Mouse (Mus musculus): ENCODE measurements at regions not wholly inside any gene's neighbourhood (a gene's known extent, or its start where the extent isn't known, plus 50 kb on each side); places are given as distances from the start of the nearest gene placed in this dataset.

GRCm38 (mm10) chr1:159034952-159035351 lies 54.7 kb upstream of the Pappa2 start:
- H3K4me1 ChIP-seq (replicated peaks): no peaks in the 10 kb centered on the region
- no peak overlapping the region for H3K27ac ChIP-seq (replicated peaks)
- 81% methylated on average over 2 of the region's 2 CpGs for WGBS
- no peak overlapping the region for H3K4me3 ChIP-seq
- no peak overlapping the region for H3K4me2 ChIP-seq
- no peaks in the 10 kb centered on the region for H3K36me3 ChIP-seq
- H3K9ac ChIP-seq: no peak overlapping the region
- H3K27me3 ChIP-seq: no peaks in the 10 kb centered on the region
- no peak for ATAC-seq (ENCODE audit: low FRiP score, low read depth)
- no peaks in the 10 kb centered on the region for H3K9me3 ChIP-seq

DNA sequence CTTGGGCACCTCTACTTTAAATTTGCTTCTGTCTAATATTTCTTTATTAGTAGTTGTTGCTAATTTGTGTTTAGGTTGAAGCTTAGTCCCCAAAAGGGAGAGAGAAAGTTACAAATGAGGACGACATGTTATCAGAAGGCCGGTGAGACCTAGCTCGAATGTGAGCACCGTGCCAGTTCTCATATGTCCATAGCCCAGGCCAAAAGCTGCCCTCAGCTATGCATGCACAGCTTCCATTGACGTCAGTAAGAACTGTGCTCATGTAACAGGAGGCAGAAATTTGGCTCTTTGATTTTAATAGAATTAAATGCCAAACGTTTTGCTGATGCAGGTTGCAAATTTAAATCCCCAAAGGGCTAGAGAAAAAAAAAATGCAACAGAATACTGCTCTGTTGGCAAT lies 56.1 kb upstream of the Pappa2 start:
- H3K4me3 ChIP-seq: no peak overlapping the region
- H3K4me1 ChIP-seq (replicated peaks): no peaks in the 10 kb centered on the region
- no peak overlapping the region for H3K27ac ChIP-seq (replicated peaks)
- no peak for ATAC-seq (ENCODE audit: low FRiP score, low read depth)
- no peaks in the 10 kb centered on the region for H3K27me3 ChIP-seq
- WGBS: 78% methylated on average over 6 of the region's 6 CpGs
- H3K36me3 ChIP-seq: no peaks in the 10 kb centered on the region
- no peak overlapping the region for H3K9ac ChIP-seq
- H3K9me3 ChIP-seq: no peaks in the 10 kb centered on the region
- H3K4me2 ChIP-seq: no peak overlapping the region

- WGBS: 78% methylated on average over 4 of the region's 4 CpGs
- H3K4me2 ChIP-seq: no peak overlapping the region
- no peak for ATAC-seq (ENCODE audit: low FRiP score, low read depth)
Measured at GRCm38 (mm10) chr1:159045870-159046385, 65.6 kb upstream of the Pappa2 start.

GRCm38 (mm10) chr1:159065024-159065423 lies 84.7 kb upstream of the Pappa2 start:
- no peaks in the 10 kb centered on the region for H3K36me3 ChIP-seq
- H3K4me2 ChIP-seq: no peak overlapping the region
- WGBS: 80% methylated on average over 1 of the region's 1 CpGs
- H3K27ac ChIP-seq (replicated peaks): no peak overlapping the region
- ATAC-seq (ENCODE audit: low FRiP score, low read depth): no peak
- no peak overlapping the region for H3K4me3 ChIP-seq
- no peak overlapping the region for H3K9ac ChIP-seq
- no peaks in the 10 kb centered on the region for H3K4me1 ChIP-seq (replicated peaks)
- no peaks in the 10 kb centered on the region for H3K9me3 ChIP-seq
- H3K27me3 ChIP-seq: no peaks in the 10 kb centered on the region

More at GRCm38 (mm10) chr1:159045870-159046385, 65.6 kb upstream of the Pappa2 start:
- Histone ChIP-seq H3K4me3 (no peak overlapping the region), H3K27ac (replicated peaks) (no peak overlapping the region), H3K9me3 (no peaks in the 10 kb centered on the region), H3K36me3 (no peaks in the 10 kb centered on the region), H3K9ac (no peak overlapping the region), H3K4me1 (replicated peaks) (no peaks in the 10 kb centered on the region), H3K27me3 (no peaks in the 10 kb centered on the region)

- H3K27ac ChIP-seq (replicated peaks): no peak overlapping the region
- no peaks in the 10 kb centered on the region for H3K36me3 ChIP-seq
- H3K4me3 ChIP-seq: no peak overlapping the region
- H3K27me3 ChIP-seq: no peaks in the 10 kb centered on the region
- 80% methylated on average over 2 of the region's 2 CpGs for WGBS
- ATAC-seq (ENCODE audit: low FRiP score, low read depth): no peak
- H3K4me2 ChIP-seq: no peak overlapping the region
- no peaks in the 10 kb centered on the region for H3K9me3 ChIP-seq
- no peak overlapping the region for H3K9ac ChIP-seq
- H3K4me1 ChIP-seq (replicated peaks): no peaks in the 10 kb centered on the region
Measured at GRCm38 (mm10) chr1:159099205-159099604, 118.9 kb upstream of the Pappa2 start.

GRCm38 (mm10) chr1:159122201-159122600 lies 109.9 kb upstream of the Cop1 start:
- no peak overlapping the region for H3K4me3 ChIP-seq
- ATAC-seq (ENCODE audit: low FRiP score, low read depth): no peak
- no peaks in the 10 kb centered on the region for H3K9me3 ChIP-seq
- H3K4me2 ChIP-seq: no peak overlapping the region
- H3K27me3 ChIP-seq: no peaks in the 10 kb centered on the region
- WGBS: 78% methylated on average over 3 of the region's 3 CpGs
- H3K36me3 ChIP-seq: no peaks in the 10 kb centered on the region
- no peak overlapping the region for H3K27ac ChIP-seq (replicated peaks)
- H3K4me1 ChIP-seq (replicated peaks): no peaks in the 10 kb centered on the region
- H3K9ac ChIP-seq: no peak overlapping the region

GRCm38 (mm10) chr1:159124874-159125273 lies 107.2 kb upstream of the Cop1 start:
- H3K27me3 ChIP-seq: no peaks in the 10 kb centered on the region
- H3K36me3 ChIP-seq: no peaks in the 10 kb centered on the region
- no peak overlapping the region for H3K4me2 ChIP-seq
- no peaks in the 10 kb centered on the region for H3K9me3 ChIP-seq
- H3K9ac ChIP-seq: no peak overlapping the region
- no peak overlapping the region for H3K4me3 ChIP-seq
- H3K27ac ChIP-seq (replicated peaks): no peak overlapping the region
- no peaks in the 10 kb centered on the region for H3K4me1 ChIP-seq (replicated peaks)
- ATAC-seq (ENCODE audit: low FRiP score, low read depth): no peak

GRCm38 (mm10) chr1:159135301-159135700 lies 96.8 kb upstream of the Cop1 start:
- Histone ChIP-seq H3K27me3 (no peaks in the 10 kb centered on the region), H3K4me3 (no peak overlapping the region), H3K36me3 (no peaks in the 10 kb centered on the region), H3K4me1 (replicated peaks) (no peaks in the 10 kb centered on the region), H3K9ac (0 out of 2 replicates have a peak overlapping the region, but pooled peaks have one; percentile 23), H3K9me3 (no peaks in the 10 kb centered on the region), H3K27ac (replicated peaks) (no peak overlapping the region), H3K4me2 (peak overlapping the region; percentile 41)
- 17% methylated on average over 10 of the region's 10 CpGs for whole genome bisulfite sequencing
- ATAC-seq (ENCODE audit: low FRiP score, low read depth): peak; percentile 79

DNA sequence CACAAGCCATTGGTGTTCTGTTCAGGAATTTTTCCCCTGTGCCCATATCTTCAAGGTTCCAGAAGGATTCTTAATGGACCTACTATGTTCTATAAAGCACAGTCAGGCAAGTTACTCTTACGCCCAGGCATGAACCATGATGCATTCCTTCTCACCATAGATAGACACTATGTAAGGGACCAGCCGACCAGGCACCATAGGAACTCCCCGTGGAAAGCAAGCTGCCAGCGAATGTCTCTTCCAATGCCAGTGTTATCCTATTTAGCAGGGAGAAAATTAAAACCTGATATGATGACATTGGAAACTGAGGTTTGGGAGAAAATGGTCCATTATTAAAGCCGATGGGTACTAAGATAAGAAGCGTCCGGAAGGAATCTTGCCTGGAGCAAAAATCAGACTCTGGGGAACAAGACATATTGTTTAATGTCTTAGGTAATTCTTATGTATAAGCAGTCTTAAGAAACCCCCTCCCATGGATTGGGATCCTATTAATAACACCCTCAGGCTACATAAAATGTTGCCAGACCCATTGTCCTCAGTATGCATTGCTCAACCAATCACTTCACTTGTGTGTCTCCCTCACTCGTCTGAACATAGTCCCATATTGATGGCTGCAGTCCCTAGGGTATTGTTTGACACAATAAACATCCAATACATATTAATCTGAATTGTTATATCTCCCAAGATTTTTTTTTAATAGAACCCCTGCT lies 84.2 kb upstream of the Cop1 start:
- ATAC-seq (ENCODE audit: low FRiP score, low read depth): peak; percentile 68; the same call in 1 of the 2 replicates
- Histone ChIP-seq H3K27ac (replicated peaks) (no peak overlapping the region), H3K9me3 (no peaks in the 10 kb centered on the region), H3K4me3 (no peak overlapping the region), H3K9ac (no peak overlapping the region), H3K36me3 (no peaks in the 10 kb centered on the region), H3K4me1 (replicated peaks) (peaks cover 16% of the 10 kb centered on the region; the same call in 1 of the 2 replicates), H3K27me3 (no peaks in the 10 kb centered on the region), H3K4me2 (peak overlapping the region; percentile 35)
- WGBS: 62% methylated on average over 8 of the region's 8 CpGs

DNA sequence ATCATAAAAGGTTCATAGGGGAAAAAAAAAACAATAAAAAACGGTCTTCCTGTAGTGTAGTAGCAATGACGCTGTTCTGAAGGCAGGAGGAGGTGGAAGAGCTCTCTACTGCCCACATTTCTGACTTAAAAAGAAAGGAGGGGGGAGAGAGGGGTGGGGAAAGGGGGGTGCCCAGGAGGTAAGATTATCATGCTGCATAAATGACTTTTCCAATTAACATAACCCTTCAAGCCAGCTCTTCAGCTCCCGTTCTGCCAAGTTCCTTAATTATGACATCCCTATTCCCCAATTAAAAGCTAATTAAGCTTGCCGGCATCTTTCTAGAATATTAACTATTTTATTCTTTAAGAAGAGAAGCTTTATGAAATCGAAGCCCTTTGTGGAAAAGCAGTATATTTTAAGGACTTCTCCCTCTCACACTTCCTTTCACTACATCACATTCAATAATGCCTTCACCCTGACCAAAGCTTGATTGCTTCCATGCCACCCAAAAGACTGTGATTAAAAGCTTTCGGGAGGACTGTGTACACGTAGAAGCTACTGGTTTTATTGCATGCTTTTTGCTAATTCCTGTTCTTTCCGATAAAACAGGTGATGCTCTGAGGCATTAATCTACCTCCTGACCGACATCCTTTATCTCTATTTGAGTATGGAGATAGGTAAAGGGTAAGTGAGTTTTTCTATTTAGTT lies 83.5 kb upstream of the Cop1 start:
- H3K27ac ChIP-seq (replicated peaks): peak overlapping the region; percentile 55
- no peak overlapping the region for H3K4me3 ChIP-seq
- peak; percentile 87 for ATAC-seq (ENCODE audit: low FRiP score, low read depth)
- peak overlapping the region; percentile 35 for H3K4me2 ChIP-seq
- no peaks in the 10 kb centered on the region for H3K9me3 ChIP-seq
- H3K27me3 ChIP-seq: no peaks in the 10 kb centered on the region
- no peak overlapping the region for H3K9ac ChIP-seq
- H3K4me1 ChIP-seq (replicated peaks): peaks cover 16% of the 10 kb centered on the region; the same call in 1 of the 2 replicates
- WGBS: 46% methylated on average over 9 of the region's 9 CpGs
- no peaks in the 10 kb centered on the region for H3K36me3 ChIP-seq

DNA sequence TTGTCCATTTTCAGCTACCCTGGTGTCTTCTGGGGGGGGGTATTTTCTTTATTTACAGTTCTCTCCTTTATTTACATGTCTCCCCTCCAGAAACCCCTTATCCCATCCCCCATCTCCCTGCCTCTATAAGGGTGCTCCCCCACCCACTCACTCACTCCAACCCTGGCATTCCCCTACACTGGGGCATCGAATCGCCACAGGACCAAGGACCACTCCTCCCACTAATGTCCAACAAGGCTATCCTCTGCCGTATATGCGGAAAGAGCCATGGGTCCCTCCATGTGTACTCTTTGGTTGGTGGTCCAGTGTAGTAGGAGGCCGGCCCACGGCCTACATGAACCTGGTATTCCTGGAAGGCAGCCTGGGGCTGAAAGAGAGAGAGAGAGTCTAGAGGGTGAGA lies 82.9 kb upstream of the Cop1 start:
- H3K27me3 ChIP-seq: no peaks in the 10 kb centered on the region
- no peak overlapping the region for H3K4me2 ChIP-seq
- H3K4me3 ChIP-seq: no peak overlapping the region
- peak; percentile 50; the same call in 1 of the 2 replicates for ATAC-seq (ENCODE audit: low FRiP score, low read depth)
- H3K27ac ChIP-seq (replicated peaks): peak overlapping the region; percentile 55; the same call in 1 of the 2 replicates
- H3K9ac ChIP-seq: no peak overlapping the region
- H3K4me1 ChIP-seq (replicated peaks): peaks cover 16% of the 10 kb centered on the region; the same call in 1 of the 2 replicates
- H3K9me3 ChIP-seq: no peaks in the 10 kb centered on the region
- 88% methylated on average over 6 of the region's 6 CpGs for WGBS
- no peaks in the 10 kb centered on the region for H3K36me3 ChIP-seq

DNA sequence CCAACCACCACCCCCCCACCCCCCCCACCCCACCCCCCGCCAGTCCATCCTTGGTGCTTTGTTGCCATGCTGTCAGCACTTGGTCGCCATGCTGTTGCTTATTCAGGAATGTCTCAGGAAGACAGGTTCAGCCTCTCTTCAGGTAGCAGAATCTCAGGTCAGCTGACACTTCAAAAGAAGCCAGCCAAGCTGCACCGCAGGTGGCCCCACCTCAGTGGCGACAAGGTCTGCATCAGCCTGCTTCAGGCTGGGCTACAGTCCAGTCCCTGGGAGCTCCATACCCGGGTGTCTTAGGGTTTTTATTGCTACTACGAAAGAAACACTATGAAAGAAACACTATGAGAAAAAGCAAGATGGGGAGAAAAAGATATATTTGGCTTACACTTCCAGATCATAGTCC lies 82.4 kb upstream of the Cop1 start:
- ATAC-seq (ENCODE audit: low FRiP score, low read depth): no peak
- Histone ChIP-seq H3K36me3 (no peaks in the 10 kb centered on the region), H3K27me3 (no peaks in the 10 kb centered on the region), H3K4me3 (no peak overlapping the region), H3K9ac (no peak overlapping the region), H3K27ac (replicated peaks) (no peak overlapping the region), H3K4me2 (no peak overlapping the region), H3K4me1 (replicated peaks) (peaks cover 16% of the 10 kb centered on the region; the same call in 1 of the 2 replicates), H3K9me3 (no peaks in the 10 kb centered on the region)
- 56% methylated on average over 6 of the region's 6 CpGs for WGBS
